Mouse (Mus musculus) CH12.LX (cell line): ENCODE results near the gene Ndufb4. TPM values are rescaled to one million over a fixed set of nuclear protein-coding genes. Genes with fewer than 3 reads are reported as not detected.

Source experiments
- DNase-seq: peaks from one replicate; pipeline ENCODE4 v3.0.0-alpha.2; 2013; ENCODE audit errors: extremely low read depth
- H3K27ac ChIP-seq: 2 replicates; pipeline ENCODE4 v1.5.1; 2012; ENCODE audit warnings: low read depth, mild to moderate bottlenecking, control low read depth, moderate library complexity; ENCODE audit not compliant: insufficient read depth
- H3K27me3 ChIP-seq: replicated peaks from 2 replicates; pipeline ENCODE3; 2012; ENCODE audit warnings: inconsistent platforms
- H3K36me3 ChIP-seq, 2 experiments: replicated peaks in 1 of 2; 2 replicates each; pipeline versions ENCODE3 to v1.6.1; 2012; ENCODE audit warnings: inconsistent platforms in 1 of 2, low read length in 1 of 2, mild to moderate bottlenecking in 1 of 2, mixed read lengths in 1 of 2, moderate library complexity in 1 of 2; ENCODE audit not compliant: control insufficient read depth in 1 of 2, insufficient read depth in 1 of 2
- H3K4me1 ChIP-seq, 2 experiments: 2 replicates each; pipeline ENCODE4 v1.6.1; 2012; ENCODE audit warnings: inconsistent platforms in 1 of 2, moderate library complexity in 1 of 2; ENCODE audit not compliant: insufficient read depth in 2 of 2, control insufficient read depth in 1 of 2
- H3K4me2 ChIP-seq: 2 replicates; pipeline ENCODE4 v1.6.1; 2012; ENCODE audit warnings: low read depth, mild to moderate bottlenecking, control low read depth; ENCODE audit not compliant: poor library complexity, insufficient read depth, severe bottlenecking
- H3K4me3 ChIP-seq, 3 experiments: fragments of 150-350 bp in 1 of 3; sonication (generic) in 1 of 3; replicated peaks in 1 of 3; 2 replicates each; pipeline versions ENCODE3 to v1.5.1; 2011 to 2012; ENCODE audit warnings: low read depth in 2 of 3, low read length in 2 of 3, mild to moderate bottlenecking in 2 of 3, moderate library complexity in 2 of 3, control low read depth in 1 of 3, improper control_type of control experiment in 1 of 3, inconsistent platforms in 1 of 3, mixed read lengths in 1 of 3; ENCODE audit not compliant: poor library complexity in 1 of 3
- H3K79me2 ChIP-seq: replicated peaks from 2 replicates; pipeline ENCODE4 v1.6.1; 2012; ENCODE audit warnings: mild to moderate bottlenecking, moderate library complexity; ENCODE audit not compliant: control insufficient read depth, poor library complexity, insufficient read depth, severe bottlenecking; ENCODE audit errors: extremely low read depth
- H3K9ac ChIP-seq: 2 replicates; pipeline ENCODE4 v1.6.1; 2012; ENCODE audit warnings: low read depth, mild to moderate bottlenecking, control low read depth, moderate library complexity; ENCODE audit not compliant: insufficient read depth
- H3K9me3 ChIP-seq: replicated peaks from 2 replicates; pipeline ENCODE3; 2012; ENCODE audit warnings: low read length, inconsistent platforms, mixed read lengths
- CHD2 ChIP-seq: IDR thresholded peaks from 2 replicates; pipeline ENCODE4 v1.6.1; 2011; ENCODE audit warnings: low read length, improper control_type of control experiment
- EP300 ChIP-seq: IDR thresholded peaks from 2 replicates; pipeline ENCODE4 v1.6.1; 2011; ENCODE audit warnings: low read length, improper control_type of control experiment
- ETS1 ChIP-seq: conservative IDR thresholded peaks from 2 replicates; pipeline ENCODE4 v1.6.1; 2012; ENCODE audit warnings: low read depth, mild to moderate bottlenecking, inconsistent platforms, low read length, improper control_type of control experiment, moderate library complexity
- GABPA ChIP-seq: IDR thresholded peaks from 2 replicates; pipeline ENCODE4 v1.6.1; 2012; ENCODE audit warnings: low read depth, low read length, improper control_type of control experiment, inconsistent platforms; ENCODE audit not compliant: insufficient replicate concordance
- HCFC1 ChIP-seq: IDR thresholded peaks from 2 replicates; pipeline ENCODE4 v1.6.1; 2012; ENCODE audit warnings: low read depth, mild to moderate bottlenecking, inconsistent platforms, low read length, improper control_type of control experiment
- IRF4 ChIP-seq: IDR thresholded peaks from 2 replicates; pipeline ENCODE4 v1.6.1; 2014; ENCODE audit warnings: low read depth, mild to moderate bottlenecking, inconsistent platforms, low read length, improper control_type of control experiment
- JUND ChIP-seq: conservative IDR thresholded peaks from 2 replicates; pipeline ENCODE4 v1.6.1; 2011; ENCODE audit warnings: low read depth, low read length, improper control_type of control experiment
- KAT2A ChIP-seq: IDR thresholded peaks from 2 replicates; pipeline ENCODE4 v1.6.1; 2012; ENCODE audit warnings: low read length, improper control_type of control experiment, inconsistent platforms; ENCODE audit not compliant: insufficient replicate concordance
- MAX ChIP-seq: IDR thresholded peaks from 2 replicates; pipeline ENCODE4 v1.6.1; 2011; ENCODE audit warnings: low read length, improper control_type of control experiment
- MAZ ChIP-seq: IDR thresholded peaks from 2 replicates; pipeline ENCODE4 v1.6.1; 2012; ENCODE audit warnings: low read depth, mild to moderate bottlenecking, inconsistent platforms, low read length, improper control_type of control experiment, moderate library complexity
- MEF2A ChIP-seq: IDR thresholded peaks from 2 replicates; pipeline ENCODE4 v1.6.1; 2014; ENCODE audit warnings: low read depth, mild to moderate bottlenecking, inconsistent platforms, low read length, improper control_type of control experiment, borderline replicate concordance
- MXI1 ChIP-seq: IDR thresholded peaks from 2 replicates; pipeline ENCODE4 v1.6.1; 2011; ENCODE audit warnings: mild to moderate bottlenecking, low read depth, low read length, improper control_type of control experiment
- MYC ChIP-seq: IDR thresholded peaks from 2 replicates; pipeline ENCODE4 v1.6.1; 2011; ENCODE audit warnings: low read depth, mild to moderate bottlenecking, improper control_type of control experiment, low read length
- NELFE ChIP-seq: IDR thresholded peaks from 2 replicates; pipeline ENCODE4 v1.6.1; 2011; ENCODE audit warnings: low read depth, low read length, improper control_type of control experiment
- NRF1 ChIP-seq: IDR thresholded peaks from 2 replicates; pipeline ENCODE4 v1.6.1; 2014; ENCODE audit warnings: low read depth, mild to moderate bottlenecking, inconsistent platforms, low read length, improper control_type of control experiment, moderate library complexity
- POLR2A ChIP-seq: IDR thresholded peaks from 2 replicates; pipeline ENCODE4 v1.6.1; 2011; ENCODE audit warnings: low read depth, mild to moderate bottlenecking, improper control_type of control experiment, low read length
- RCOR1 ChIP-seq: conservative IDR thresholded peaks from 2 replicates; pipeline ENCODE4 v1.6.1; 2012; ENCODE audit warnings: low read depth, mild to moderate bottlenecking, inconsistent platforms, low read length, improper control_type of control experiment
- SIN3A ChIP-seq: IDR thresholded peaks from 2 replicates; pipeline ENCODE4 v1.6.1; 2012; ENCODE audit warnings: low read length, improper control_type of control experiment, inconsistent platforms
- TBP ChIP-seq: conservative IDR thresholded peaks from 2 replicates; pipeline ENCODE4 v1.6.1; 2011; ENCODE audit warnings: low read depth, low read length, improper control_type of control experiment
- ZMIZ1 ChIP-seq: IDR thresholded peaks from 2 replicates; pipeline ENCODE4 v1.6.1; 2012; ENCODE audit warnings: low read depth, mild to moderate bottlenecking, inconsistent platforms, low read length, improper control_type of control experiment
- dilution Hi-C: fragments of 300-500 bp; cut with MboI; formaldehyde crosslinking; loops from 2 replicates; pipeline ENCODE4 v1.14.3; 2020; ENCODE audit warnings: low sequenced_read_pairs; ENCODE audit not compliant: extremely low pct_unique_long_range_greater_than_20kb, extremely low pct_ligation_motif_present
- in situ Hi-C: fragments of 300-500 bp; cut with MboI; formaldehyde crosslinking; loops from 3 replicates; pipeline ENCODE4 v1.14.3; 2019; ENCODE audit warnings: low sequenced_read_pairs, low pct_ligation_motif_present, low pct_unique_long_range_greater_than_20kb, mixed read lengths
- polyA plus RNA-seq: library from polyadenylated mRNA; unstranded; fragments of >175 nt; gene quantifications from 2 replicates; pipeline ENCODE4 v1.2.1, GENCODE M21; 2012; ENCODE audit warnings: low read depth; ENCODE audit not compliant: insufficient read length
- total RNA-seq, 2 experiments: library from RNA; depleted of rRNA; stranded (reverse); fragments of 300-350 nt in 1 of 2; fragments of >200 nt in 1 of 2; gene quantifications; 2 replicates each; pipeline ENCODE4 v1.2.3; 2012 to 2014

Ndufb4 gene
- total and polyA plus RNA-seq, 3 experiments, result 51.8 to 97.4 (median 70.7) TPM

GRCm38 (mm10) chr16:37647936-37648335 is 6.3 kb downstream of the Ndufb4 start:
- Histone ChIP-seq H3K27me3 (no peaks in the 10 kb centered on the region), H3K4me1 (peaks cover 8 to 36% of the 10 kb centered on the region in 2 experiments), H3K4me2 (no peak overlapping the region), H3K79me2 (peaks cover 14% of the 10 kb centered on the region), H3K27ac (no peak overlapping the region), H3K9ac (no peak overlapping the region), H3K4me3 (no peak overlapping the region), H3K9me3 (no peaks in the 10 kb centered on the region), H3K36me3 (peaks cover 28 to 71% of the 10 kb centered on the region in 2 experiments)
- dilution Hi-C loops (no loop called here), in situ Hi-C loops (no loop called here)
- no peak for TF ChIP-seq KAT2A
- no peak for TF ChIP-seq POLR2A
- TF ChIP-seq MXI1, result no peak
- no peak for TF ChIP-seq MYC
- TF ChIP-seq ZMIZ1, result no peak
- no peak for TF ChIP-seq ETS1
- no peak for TF ChIP-seq MEF2A
- no peak for TF ChIP-seq TBP
- TF ChIP-seq HCFC1, result no peak
- no peak for TF ChIP-seq JUND
- no peak for TF ChIP-seq SIN3A
- no peak for TF ChIP-seq MAZ
- TF ChIP-seq IRF4, result no peak
- TF ChIP-seq GABPA, result no peak
- TF ChIP-seq NRF1, result no peak
- no peak for TF ChIP-seq RCOR1
- TF ChIP-seq EP300, result no peak
- no peak for TF ChIP-seq MAX
- no peak for TF ChIP-seq CHD2
- no peak for TF ChIP-seq NELFE
- DNase-seq, result no peak

DNA sequence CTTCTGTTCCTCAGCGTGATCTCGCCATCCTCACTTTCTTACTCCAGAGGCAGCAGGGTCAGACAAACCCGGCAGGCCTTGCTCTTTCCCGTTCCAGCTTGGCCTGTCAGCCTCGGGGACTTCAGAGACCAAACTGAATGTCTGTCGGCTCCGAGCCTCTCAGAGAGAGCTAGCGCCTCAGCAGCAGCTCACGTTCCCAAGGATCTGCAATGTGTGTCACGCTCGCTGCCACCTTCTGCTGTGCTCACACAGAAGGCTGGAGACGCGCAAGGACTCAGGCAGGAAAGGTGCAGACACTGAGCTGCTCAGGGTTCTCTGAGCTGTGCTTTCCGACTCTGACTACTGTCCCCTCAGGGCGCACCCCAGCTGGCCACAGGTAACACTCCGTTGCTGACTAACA is 7.2 kb downstream of the Ndufb4 start:
- Histone ChIP-seq H3K36me3 (peaks cover 28 to 69% of the 10 kb centered on the region in 2 experiments), H3K4me3 (no peak overlapping the region), H3K27me3 (no peaks in the 10 kb centered on the region), H3K9me3 (no peaks in the 10 kb centered on the region), H3K4me2 (no peak overlapping the region), H3K4me1 (peaks cover 4 to 27% of the 10 kb centered on the region in 2 experiments), H3K79me2 (peaks cover 6% of the 10 kb centered on the region), H3K9ac (no peak overlapping the region), H3K27ac (no peak overlapping the region)
- no peak for TF ChIP-seq NRF1
- in situ Hi-C loops (no loop called here), dilution Hi-C loops (no loop called here)
- DNase-seq, result no peak
